Mouse (Mus musculus): ENCODE data around the gene Cdk11b. TPM values are rescaled to one million over a fixed set of nuclear protein-coding genes. Genes with fewer than 3 reads are reported as not detected.
"Not testable (repeated sequence)": the region's sequence is repeated elsewhere in the genome, so short reads cannot be mapped to it uniquely, and the experiment has no call there.

Cdk11b gene
- polyA plus RNA-seq, 1 experiment, result 202 TPM

GRCm38 (mm10) chr4:155618321-155618720 lies 6.3 kb upstream of the Cdk11b start:
- Histone ChIP-seq H3K27ac (ENCODE audit: control insufficient read depth, insufficient read depth, low read depth, low read length, poor library complexity) (no peak overlapping the region), H3K4me1 (ENCODE audit: control insufficient read depth, insufficient read depth, low read length) (no peaks in the 10 kb centered on the region), H3K4me3 (replicated peaks; ENCODE audit: control insufficient read depth, low read depth, low read length) (no peak overlapping the region)
- no peak for TF ChIP-seq POLR2A (IDR thresholded peaks at IDR 0.05; ENCODE audit: borderline replicate concordance, control insufficient read depth, low read depth, low read length)
- TF ChIP-seq CTCF (IDR thresholded peaks at IDR 0.05; ENCODE audit: control insufficient read depth, insufficient read depth, low read length), result no peak
- 65% methylated on average over 5 of the region's 5 CpGs for WGBS

GRCm38 (mm10) chr4:155630267-155630666 lies 5.6 kb downstream of the Cdk11b start:
- Histone ChIP-seq H3K4me3 (replicated peaks; ENCODE audit: control insufficient read depth, low read depth, low read length) (no peak overlapping the region), H3K4me1 (ENCODE audit: control insufficient read depth, insufficient read depth, low read length) (peaks cover 2% of the 10 kb centered on the region), H3K27ac (ENCODE audit: control insufficient read depth, insufficient read depth, low read depth, low read length, poor library complexity) (peak overlapping the region; percentile 79)
- TF ChIP-seq CTCF (IDR thresholded peaks at IDR 0.05; ENCODE audit: control insufficient read depth, insufficient read depth, low read length) (no peak), POLR2A (IDR thresholded peaks at IDR 0.05; ENCODE audit: borderline replicate concordance, control insufficient read depth, low read depth, low read length) (no peak)
- 49% methylated on average over 6 of the region's 6 CpGs for WGBS

GRCm38 (mm10) chr4:155635766-155636499 lies 11.3 kb downstream of the Cdk11b start:
- TF ChIP-seq CTCF (IDR thresholded peaks at IDR 0.05; ENCODE audit: control insufficient read depth, insufficient read depth, low read length) (no peak), POLR2A (IDR thresholded peaks at IDR 0.05; ENCODE audit: borderline replicate concordance, control insufficient read depth, low read depth, low read length) (no peak)

GRCm38 (mm10) chr4:155643531-155643930 lies 18.9 kb downstream of the Cdk11b start:
- Histone ChIP-seq H3K4me1 (ENCODE audit: control insufficient read depth, insufficient read depth, low read length) (no peaks in the 10 kb centered on the region; the same call in none of the 2 replicates), H3K27ac (ENCODE audit: control insufficient read depth, insufficient read depth, low read depth, low read length, poor library complexity) (no peak overlapping the region), H3K4me3 (replicated peaks; ENCODE audit: control insufficient read depth, low read depth, low read length) (no peak overlapping the region)
- TF ChIP-seq CTCF (IDR thresholded peaks at IDR 0.05; ENCODE audit: control insufficient read depth, insufficient read depth, low read length) (no peak), POLR2A (IDR thresholded peaks at IDR 0.05; ENCODE audit: borderline replicate concordance, control insufficient read depth, low read depth, low read length) (no peak)
- 81% methylated on average over 1 of the region's 1 CpGs for WGBS

More at GRCm38 (mm10) chr4:155635766-155636499, 11.3 kb downstream of the Cdk11b start:
- Histone ChIP-seq H3K27ac (ENCODE audit: control insufficient read depth, insufficient read depth, low read depth, low read length, poor library complexity) (no peak overlapping the region), H3K4me1 (ENCODE audit: control insufficient read depth, insufficient read depth, low read length) (no peaks in the 10 kb centered on the region; the same call in none of the 2 replicates), H3K4me3 (replicated peaks; ENCODE audit: control insufficient read depth, low read depth, low read length) (no peak overlapping the region)

GRCm38 (mm10) chr4:155645308-155645707 lies 20.7 kb downstream of the Cdk11b start, which contains the start of gene Gm10563:
Gene Gm10563, minus strand, starts transcription at chr4:155645408.
- 92% methylated on average over 2 of the region's 2 CpGs for WGBS
- H3K4me3 ChIP-seq (replicated peaks; ENCODE audit: control insufficient read depth, low read depth, low read length); H3K4me1 ChIP-seq (ENCODE audit: control insufficient read depth, insufficient read depth, low read length); H3K27ac ChIP-seq (ENCODE audit: control insufficient read depth, insufficient read depth, low read depth, low read length, poor library complexity): not testable (repeated sequence)

- WGBS, result 93% methylated on average over 5 of the region's 5 CpGs
- H3K4me3 ChIP-seq (replicated peaks; ENCODE audit: control insufficient read depth, low read depth, low read length), result no peak overlapping the region
- H3K27ac ChIP-seq (ENCODE audit: control insufficient read depth, insufficient read depth, low read depth, low read length, poor library complexity), result no peak overlapping the region
- no peak for TF ChIP-seq POLR2A (IDR thresholded peaks at IDR 0.05; ENCODE audit: borderline replicate concordance, control insufficient read depth, low read depth, low read length)
- no peak for TF ChIP-seq CTCF (IDR thresholded peaks at IDR 0.05; ENCODE audit: control insufficient read depth, insufficient read depth, low read length)
- H3K4me1 ChIP-seq (ENCODE audit: control insufficient read depth, insufficient read depth, low read length), result no peaks in the 10 kb centered on the region; the same call in 1 of the 2 replicates
Measured at GRCm38 (mm10) chr4:155645721-155646120, 21.1 kb downstream of the Cdk11b start.

- peaks cover 2% of the 10 kb centered on the region; the same call in 1 of the 2 replicates for H3K4me1 ChIP-seq (ENCODE audit: control insufficient read depth, insufficient read depth, low read length)
- 91% methylated on average over 11 of the region's 11 CpGs for WGBS
Measured at GRCm38 (mm10) chr4:155649355-155649754, 24.7 kb downstream of the Cdk11b start.

GRCm38 (mm10) chr4:155651553-155652269 lies 27.1 kb downstream of the Cdk11b start:
- WGBS, result 58% methylated on average over 15 of the region's 15 CpGs
- TF ChIP-seq CTCF (IDR thresholded peaks at IDR 0.05; ENCODE audit: control insufficient read depth, insufficient read depth, low read length) (no peak), POLR2A (IDR thresholded peaks at IDR 0.05; ENCODE audit: borderline replicate concordance, control insufficient read depth, low read depth, low read length) (no peak)
- no peak overlapping the region for H3K27ac ChIP-seq (ENCODE audit: control insufficient read depth, insufficient read depth, low read depth, low read length, poor library complexity)
- peaks cover 2% of the 10 kb centered on the region; the same call in 1 of the 2 replicates for H3K4me1 ChIP-seq (ENCODE audit: control insufficient read depth, insufficient read depth, low read length)
- no peak overlapping the region for H3K4me3 ChIP-seq (replicated peaks; ENCODE audit: control insufficient read depth, low read depth, low read length)

More at GRCm38 (mm10) chr4:155649355-155649754, 24.7 kb downstream of the Cdk11b start:
- no peak overlapping the region for H3K4me3 ChIP-seq (replicated peaks; ENCODE audit: control insufficient read depth, low read depth, low read length)
- no peak for TF ChIP-seq POLR2A (IDR thresholded peaks at IDR 0.05; ENCODE audit: borderline replicate concordance, control insufficient read depth, low read depth, low read length)
- TF ChIP-seq CTCF (IDR thresholded peaks at IDR 0.05; ENCODE audit: control insufficient read depth, insufficient read depth, low read length), result no peak
- H3K27ac ChIP-seq (ENCODE audit: control insufficient read depth, insufficient read depth, low read depth, low read length, poor library complexity), result no peak overlapping the region
